Mouse (Mus musculus): ENCODE measurements around the gene Rpgrip1l. TPM values are rescaled to one million over a fixed set of nuclear protein-coding genes. Genes with fewer than 3 reads are reported as not detected.

Rpgrip1l gene
- 15.3 and 15.5 TPM in 2 replicates for polyA plus RNA-seq (2016; fragmentation: Nextera tagmentation; extraction: Ambion mirVana)

GRCm38 (mm10) chr8:91312835-91313832, at the start of gene Rpgrip1l, which contains the start of gene Fto:
TSS of gene Rpgrip1l (minus strand) at chr8:91313262.
TSS of gene Fto (plus strand) at chr8:91313525.
- Histone ChIP-seq H3K4me1 (peaks cover 25% of the 10 kb centered on the region), H3K27me3 (no peaks in the 10 kb centered on the region), H3K9me3 (replicated peaks) (no peaks in the 10 kb centered on the region), H3K4me3 (peak within 1 kb of the TSS; percentile 59), H3K36me3 (no peaks in the 10 kb centered on the region), H3K9ac (peak within 1 kb of the TSS; percentile 75), H3K27ac (peak within 1 kb of the TSS; percentile 64), H3K4me2 (replicated peaks) (peak within 1 kb of the TSS; percentile 79)
- ATAC-seq (ENCODE audit: low FRiP score), result peak; percentile 99
- 1% methylated on average over 59 of the region's 59 CpGs for WGBS

DNA sequence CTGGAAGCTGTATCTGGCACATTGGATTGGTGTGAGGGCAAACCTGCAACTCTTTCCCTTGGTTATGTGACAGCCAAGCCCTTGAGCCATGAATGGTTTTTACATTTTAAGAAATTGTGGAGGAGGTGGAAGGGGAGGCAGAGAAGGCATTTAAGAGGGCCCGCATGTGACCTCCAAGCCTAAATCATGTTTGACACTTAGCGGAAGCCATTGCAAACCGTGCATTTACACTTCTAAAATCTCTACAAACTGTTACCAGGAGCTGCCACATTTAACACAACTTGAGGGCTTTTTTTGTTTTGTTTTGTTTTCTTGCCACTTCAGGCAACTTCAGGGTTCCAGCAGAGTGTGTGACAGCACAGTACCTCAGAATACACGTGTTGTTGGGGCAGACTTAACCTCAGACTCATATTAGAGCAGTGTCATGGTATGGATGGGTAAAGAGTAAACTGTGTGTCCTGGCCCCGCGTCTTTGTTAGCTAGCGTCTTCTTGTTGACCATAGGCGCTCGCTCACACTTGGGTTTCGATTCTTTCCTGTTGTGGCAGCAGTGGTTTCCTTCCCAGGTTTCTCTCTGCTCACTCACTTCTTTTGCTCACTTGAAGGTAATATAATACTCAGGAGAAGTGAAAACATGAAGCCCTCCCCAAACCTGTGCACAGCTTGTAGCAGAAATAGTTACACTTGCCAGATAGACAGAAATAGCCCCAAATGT, 47.7 kb upstream of the Rpgrip1l start:
- H3K9ac ChIP-seq, result no peak overlapping the region
- no peak overlapping the region for H3K4me2 ChIP-seq (replicated peaks)
- no peak for ATAC-seq (ENCODE audit: low FRiP score)
- no peaks in the 10 kb centered on the region for H3K36me3 ChIP-seq
- H3K27ac ChIP-seq, result no peak overlapping the region
- no peak overlapping the region for H3K4me3 ChIP-seq
- peaks cover 20% of the 10 kb centered on the region for H3K27me3 ChIP-seq
- H3K9me3 ChIP-seq (replicated peaks), result no peaks in the 10 kb centered on the region
- 88% methylated on average over 10 of the region's 10 CpGs for WGBS
- H3K4me1 ChIP-seq, result peaks cover 32% of the 10 kb centered on the region

- Histone ChIP-seq H3K4me1 (peaks cover 32% of the 10 kb centered on the region), H3K36me3 (no peaks in the 10 kb centered on the region), H3K4me2 (replicated peaks) (no peak overlapping the region), H3K4me3 (no peak overlapping the region), H3K27me3 (peaks cover 14% of the 10 kb centered on the region), H3K9ac (no peak overlapping the region), H3K9me3 (replicated peaks) (no peaks in the 10 kb centered on the region), H3K27ac (no peak overlapping the region)
- no peak for ATAC-seq (ENCODE audit: low FRiP score)
- WGBS, result 76% methylated on average over 9 of the region's 9 CpGs
Observed at GRCm38 (mm10) chr8:91359511-91359910, 46.4 kb upstream of the Rpgrip1l start.

- H3K36me3 ChIP-seq, result no peaks in the 10 kb centered on the region
- H3K4me1 ChIP-seq, result peaks cover 28% of the 10 kb centered on the region
- H3K27me3 ChIP-seq, result peaks cover 5% of the 10 kb centered on the region
- H3K4me3 ChIP-seq, result no peak overlapping the region
- no peak overlapping the region for H3K9ac ChIP-seq
- 75% methylated on average over 5 of the region's 5 CpGs for WGBS
- no peak overlapping the region for H3K27ac ChIP-seq
- no peak for ATAC-seq (ENCODE audit: low FRiP score)
- H3K9me3 ChIP-seq (replicated peaks), result no peaks in the 10 kb centered on the region
- H3K4me2 ChIP-seq (replicated peaks), result no peak overlapping the region
Observed at GRCm38 (mm10) chr8:91358016-91358415, 45.0 kb upstream of the Rpgrip1l start.

- no peaks in the 10 kb centered on the region for H3K36me3 ChIP-seq
- WGBS, result 96% methylated on average over 4 of the region's 4 CpGs
- H3K9ac ChIP-seq, result no peak overlapping the region
- no peak for ATAC-seq (ENCODE audit: low FRiP score)
- no peaks in the 10 kb centered on the region for H3K9me3 ChIP-seq (replicated peaks)
- H3K4me2 ChIP-seq (replicated peaks), result no peak overlapping the region
- H3K4me3 ChIP-seq, result no peak overlapping the region
- H3K27ac ChIP-seq, result no peak overlapping the region
- H3K27me3 ChIP-seq, result peaks cover 2% of the 10 kb centered on the region
- H3K4me1 ChIP-seq, result peaks cover 28% of the 10 kb centered on the region
Observed at GRCm38 (mm10) chr8:91357493-91358014, 44.5 kb upstream of the Rpgrip1l start.

GRCm38 (mm10) chr8:91355956-91356699, 43.1 kb upstream of the Rpgrip1l start:
- H3K36me3 ChIP-seq, result no peaks in the 10 kb centered on the region
- no peak overlapping the region for H3K4me3 ChIP-seq
- H3K4me2 ChIP-seq (replicated peaks), result peak overlapping the region; percentile 32
- H3K9me3 ChIP-seq (replicated peaks), result no peaks in the 10 kb centered on the region
- H3K9ac ChIP-seq, result no peak overlapping the region
- WGBS, result 55% methylated on average over 11 of the region's 11 CpGs
- peak overlapping the region; percentile 79 for H3K27ac ChIP-seq
- peaks cover 28% of the 10 kb centered on the region for H3K4me1 ChIP-seq
- ATAC-seq (ENCODE audit: low FRiP score), result peak; percentile 80
- H3K27me3 ChIP-seq, result no peaks in the 10 kb centered on the region

- Histone ChIP-seq H3K4me1 (peaks cover 28% of the 10 kb centered on the region), H3K27me3 (no peaks in the 10 kb centered on the region), H3K4me3 (no peak overlapping the region), H3K27ac (peak overlapping the region; percentile 79), H3K9me3 (replicated peaks) (no peaks in the 10 kb centered on the region), H3K36me3 (no peaks in the 10 kb centered on the region), H3K9ac (no peak overlapping the region), H3K4me2 (replicated peaks) (peak overlapping the region; percentile 32)
- WGBS, result 42% methylated on average over 10 of the region's 10 CpGs
- ATAC-seq (ENCODE audit: low FRiP score), result peak; percentile 39
Observed at GRCm38 (mm10) chr8:91355301-91355905, 42.3 kb upstream of the Rpgrip1l start.

- Histone ChIP-seq H3K9ac (no peak overlapping the region), H3K27ac (no peak overlapping the region), H3K4me3 (no peak overlapping the region), H3K36me3 (no peaks in the 10 kb centered on the region), H3K4me1 (peaks cover 28% of the 10 kb centered on the region), H3K9me3 (replicated peaks) (no peaks in the 10 kb centered on the region), H3K27me3 (no peaks in the 10 kb centered on the region), H3K4me2 (replicated peaks) (no peak overlapping the region)
- 84% methylated on average over 4 of the region's 4 CpGs for WGBS
- no peak for ATAC-seq (ENCODE audit: low FRiP score)
Observed at GRCm38 (mm10) chr8:91353907-91354306, 40.8 kb upstream of the Rpgrip1l start.

DNA sequence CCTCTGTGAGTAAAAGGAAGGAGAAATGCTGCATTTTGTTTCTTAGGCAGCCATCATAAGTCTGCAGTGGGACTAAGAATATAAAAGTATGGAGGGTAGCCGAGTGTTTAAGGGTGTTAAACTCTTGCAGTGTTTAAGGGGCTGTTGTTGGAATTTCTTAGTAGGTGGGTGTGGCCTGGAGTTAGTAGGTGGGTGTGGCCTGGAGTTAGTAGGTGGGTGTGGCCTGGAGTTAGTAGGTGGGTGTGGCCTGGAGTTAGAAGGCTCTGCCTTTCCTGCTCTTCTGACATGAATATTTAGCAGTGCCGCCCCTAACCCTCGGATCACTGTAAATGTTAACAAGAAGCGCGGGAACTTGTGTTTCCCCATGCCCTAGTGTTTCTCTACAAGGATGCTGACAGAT, 40.0 kb upstream of the Rpgrip1l start:
- Histone ChIP-seq H3K9ac (no peak overlapping the region), H3K9me3 (replicated peaks) (no peaks in the 10 kb centered on the region), H3K4me3 (no peak overlapping the region), H3K4me1 (peaks cover 28% of the 10 kb centered on the region), H3K27me3 (no peaks in the 10 kb centered on the region), H3K27ac (no peak overlapping the region), H3K4me2 (replicated peaks) (no peak overlapping the region), H3K36me3 (no peaks in the 10 kb centered on the region)
- ATAC-seq (ENCODE audit: low FRiP score), result no peak
- 78% methylated on average over 5 of the region's 5 CpGs for whole genome bisulfite sequencing

DNA sequence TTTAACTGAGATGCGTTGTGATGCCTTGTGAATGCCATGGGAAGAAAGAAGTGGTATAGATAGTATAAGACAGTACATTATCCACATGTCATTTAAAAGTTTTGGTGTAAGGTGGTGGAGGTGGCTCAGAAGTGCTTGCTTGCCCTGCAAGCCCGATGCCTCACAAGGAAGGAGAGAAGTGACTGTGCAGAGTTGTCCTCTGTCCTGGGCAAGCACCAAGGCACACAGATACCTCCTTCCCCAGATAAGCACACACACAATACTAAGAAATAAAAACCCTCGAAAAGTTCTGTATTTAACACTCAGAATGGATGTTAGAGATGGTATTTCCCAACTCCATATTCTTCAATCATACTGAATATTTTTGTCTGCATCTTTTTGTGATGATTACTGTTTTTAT, 39.5 kb upstream of the Rpgrip1l start:
- Histone ChIP-seq H3K27ac (no peak overlapping the region), H3K9me3 (replicated peaks) (no peaks in the 10 kb centered on the region), H3K36me3 (no peaks in the 10 kb centered on the region), H3K4me2 (replicated peaks) (no peak overlapping the region), H3K27me3 (no peaks in the 10 kb centered on the region), H3K4me3 (no peak overlapping the region), H3K4me1 (peaks cover 28% of the 10 kb centered on the region), H3K9ac (no peak overlapping the region)
- WGBS, result 91% methylated on average over 3 of the region's 3 CpGs
- no peak for ATAC-seq (ENCODE audit: low FRiP score)

GRCm38 (mm10) chr8:91350628-91351027, 37.6 kb upstream of the Rpgrip1l start:
- H3K4me2 ChIP-seq (replicated peaks), result no peak overlapping the region
- H3K27ac ChIP-seq, result no peak overlapping the region
- WGBS, result 76% methylated on average over 7 of the region's 7 CpGs
- peaks cover 16% of the 10 kb centered on the region for H3K4me1 ChIP-seq
- H3K4me3 ChIP-seq, result no peak overlapping the region
- H3K9ac ChIP-seq, result no peak overlapping the region
- H3K27me3 ChIP-seq, result no peaks in the 10 kb centered on the region
- ATAC-seq (ENCODE audit: low FRiP score), result no peak
- H3K9me3 ChIP-seq (replicated peaks), result no peaks in the 10 kb centered on the region
- no peaks in the 10 kb centered on the region for H3K36me3 ChIP-seq

Data from hindbrain, embryonic 12.5 days (tissue).